8 mouse cellular contexts compared by ENCODE assay signal in the genomic region with DNA sequence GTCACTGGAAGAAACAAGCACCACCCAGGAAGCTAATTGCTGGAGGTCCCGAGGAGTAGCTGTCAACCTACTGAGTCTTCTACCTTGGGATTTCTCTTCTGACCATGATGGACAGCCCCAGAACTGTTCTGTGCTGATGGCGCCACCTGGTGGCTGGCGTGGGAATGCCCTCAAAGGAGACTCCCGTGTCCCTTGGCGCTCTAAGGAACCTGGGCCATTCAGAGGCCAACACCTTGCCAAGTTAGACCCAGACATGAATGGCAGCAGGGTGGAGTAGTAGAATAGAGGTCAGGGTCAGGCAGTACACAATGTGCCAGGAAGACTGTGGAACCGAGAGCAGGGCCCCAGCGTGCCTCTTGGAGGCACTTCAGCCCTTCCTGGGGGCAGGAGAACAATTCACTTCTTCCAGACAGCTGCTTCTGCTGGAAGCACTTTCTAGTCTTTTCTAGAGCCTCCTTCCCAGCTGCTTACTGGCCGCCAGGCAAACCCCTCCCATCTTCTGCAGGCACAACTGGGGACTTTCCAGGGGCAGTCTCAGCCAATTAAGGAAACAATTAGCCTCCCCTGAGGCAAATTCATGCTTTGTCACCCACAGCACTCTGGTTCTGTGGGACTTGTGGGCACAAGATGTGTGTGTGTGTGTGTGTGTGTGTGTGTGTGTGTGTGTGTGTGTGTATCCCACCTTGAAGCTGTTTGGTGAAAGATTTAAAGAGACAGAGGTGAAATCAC. TPM values are rescaled to one million over a fixed set of nuclear protein-coding genes. Genes with fewer than 3 reads are reported as not detected.
A peak's percentile ranks its signal among the peaks of the same experiment; 100 is the strongest.
DNase-seq lines count a peak whose midpoint lies in the region; ATAC-seq and TF ChIP-seq lines count a peak whose summit lies in the region.

No protein-coding gene starts in this region.

- no peak overlapping the region for H3K4me3 ChIP-seq in limb, embryonic 14.5 days (replicated peaks; ENCODE audit: low read length)

- no peaks in the 10 kb centered on the region for H3K36me3 ChIP-seq in limb, embryonic 14.5 days (ENCODE audit: control insufficient read depth, insufficient read depth, low read length)

- peak; percentile 24; the same call in 1 of the 2 replicates for ATAC-seq in limb, embryonic 14.5 days (ENCODE audit: low FRiP score, low read depth)
- ATAC-seq in neutrophil, adult 5-6 weeks (ENCODE audit: extremely low read depth, insufficient number of reproducible peaks, low FRiP score, poor library complexity, severe bottlenecking), result peak; percentile 49; the same call in 1 of the 2 replicates

- no peak overlapping the region for H3K27ac ChIP-seq in limb, embryonic 14.5 days (replicated peaks; ENCODE audit: low read depth, low read length)

- peak; percentile 83 for DNase-seq in 416B (ENCODE audit: low read depth)
- DNase-seq in adrenal gland, adult 2 months, result peak; percentile 90
- DNase-seq in embryo, embryonic 11.5 days (ENCODE audit: low read depth, low spot score), result peak; percentile 70
- DNase-seq in gastrocnemius, postnatal 36 days, result peak; percentile 86 to 88
- peak; percentile 94 for DNase-seq in kidney, adult 9 months
- DNase-seq in limb, embryonic 14.5 days (ENCODE audit: low spot score), result peak; percentile 74
- peak; percentile 78 for DNase-seq in testis, postnatal 14 days (ENCODE audit: low spot score)

- no peak overlapping the region for H3K4me2 ChIP-seq in limb, embryonic 14.5 days (replicated peaks; ENCODE audit: low read depth, low read length, severe bottlenecking)

- H3K27me3 ChIP-seq in limb, embryonic 14.5 days (ENCODE audit: control insufficient read depth, insufficient read depth, low read length), result 0 out of 2 replicates have a peak, but pooled peaks cover 11% of the 10 kb centered on the region

- 3% methylated on average over 8 of the region's 8 CpGs for WGBS in limb, embryonic 14.5 days

- TF ChIP-seq POLR2A in limb, embryonic 14.5 days (IDR thresholded peaks at IDR 0.05; ENCODE audit: borderline replicate concordance, extremely low read depth, insufficient read depth, insufficient read length), result no peak

- intact Hi-C loops in gastrocnemius, postnatal 36 days (cut with DNase I), result loop anchor here (1.0 to 2.0 kb wide), 2 partner anchors 224 to 233 kb away; no protein-coding TSS in a partner anchor

- peaks cover 33% of the 10 kb centered on the region for H3K4me1 ChIP-seq in limb, embryonic 14.5 days (ENCODE audit: control insufficient read depth, insufficient read depth, low read length)

- H3K9ac ChIP-seq in limb, embryonic 14.5 days (ENCODE audit: low read depth, low read length, severe bottlenecking), result no peak overlapping the region

- no peaks in the 10 kb centered on the region for H3K9me3 ChIP-seq in limb, embryonic 14.5 days (ENCODE audit: control insufficient read depth, low read length)

RNA-seq across cellular contexts. Expression of gene Nfam1, which starts 4.8 kb away (rescaled TPM):
- 1 to 10 TPM; 3.6 to 3.8 TPM for total RNA-seq in adrenal gland, adult 2 months (2021)
- polyA plus RNA-seq in adrenal gland, adult 2 months (2012; rRNA removed), result 2.2 and 2.9 TPM in 2 replicates
- total RNA-seq in gastrocnemius, postnatal 36 days (2021), result 1 to 10 TPM in 1 of 2 experiments, under 1 TPM in 1; 0.28 to 1.0 TPM
- 4.0 and 4.5 TPM in 2 replicates for polyA plus RNA-seq in limb, embryonic 14.5 days (2012; rRNA removed)
- 3.5 and 4.3 TPM in 2 replicates for polyA plus RNA-seq in limb, embryonic 14.5 days (2014; fragmentation: Nextera tagmentation; extraction: Ambion mirVana)
- total RNA-seq in neutrophil, adult 5-6 weeks (2017), result 242 and 249 TPM in 2 replicates

RNA-seq across cellular contexts. Expression of gene Tcf20, which starts 50.2 kb away (rescaled TPM):
- 100 to 1,000 TPM in 1 of 2 experiments, 10 to 100 TPM in 1; 80.6 to 103 TPM for total RNA-seq in adrenal gland, adult 2 months (2021)
- polyA plus RNA-seq in adrenal gland, adult 2 months (2012; rRNA removed), result 13.9 and 27.7 TPM in 2 replicates
- total RNA-seq in gastrocnemius, postnatal 36 days (2021), result 10 to 100 TPM; 24.8 to 27.8 TPM
- 28.9 and 29.2 TPM in 2 replicates for polyA plus RNA-seq in limb, embryonic 14.5 days (2012; rRNA removed)
- 14.6 and 16.3 TPM in 2 replicates for polyA plus RNA-seq in limb, embryonic 14.5 days (2014; fragmentation: Nextera tagmentation; extraction: Ambion mirVana)
- total RNA-seq in neutrophil, adult 5-6 weeks (2017), result 138 TPM in 2 replicates

RNA-seq across cellular contexts. Expression of gene Serhl, which starts 51.4 kb away (rescaled TPM):
- total RNA-seq in adrenal gland, adult 2 months (2021), result 10 to 100 TPM; 40.0 to 48.8 TPM
- 60.8 and 83.2 TPM in 2 replicates for polyA plus RNA-seq in adrenal gland, adult 2 months (2012; rRNA removed)
- total RNA-seq in gastrocnemius, postnatal 36 days (2021), result 10 to 100 TPM; 25.8 to 27.5 TPM
- polyA plus RNA-seq in limb, embryonic 14.5 days (2012; rRNA removed), result 62.7 and 78.5 TPM in 2 replicates
- polyA plus RNA-seq in limb, embryonic 14.5 days (2014; fragmentation: Nextera tagmentation; extraction: Ambion mirVana), result 68.2 and 75.0 TPM in 2 replicates
- total RNA-seq in neutrophil, adult 5-6 weeks (2017), result 16.6 and 20.3 TPM in 2 replicates

Comparison
In these comparisons a context has a peak if more than half of its experiments do, and no peak if none do; other contexts are left out.
1. RNA of gene Nfam1, which starts 4.8 kb away (total RNA-seq): 242 to 249 TPM in neutrophil, adult 5-6 weeks; 3.6 to 3.8 TPM in adrenal gland, adult 2 months and 0.28 to 1.0 TPM in gastrocnemius, postnatal 36 days; every median in the first group is over 10 times any median in the second.
2. Peak in every context shown above with its lines, with median percentiles within 50 percentile points of each other: DNase-seq.